Mouse (Mus musculus) ES-E14 (cell line): ENCODE data around the gene Col23a1.

ENCODE experiments used
- CHD2 ChIP-seq: IDR thresholded peaks from 2 replicates; pipeline ENCODE4 v1.6.1; 2014; ENCODE audit warnings: mild to moderate bottlenecking, low read depth, low read length, inconsistent platforms
- HCFC1 ChIP-seq: IDR thresholded peaks from 2 replicates; pipeline ENCODE4 v1.6.1; 2012; ENCODE audit warnings: low read length, inconsistent platforms, borderline replicate concordance; ENCODE audit not compliant: insufficient read depth
- MAFK ChIP-seq: IDR thresholded peaks from 2 replicates; pipeline ENCODE4 v1.6.1; 2014; ENCODE audit warnings: mild to moderate bottlenecking, low read depth, low read length, inconsistent platforms; ENCODE audit not compliant: insufficient read depth
- ZC3H11A ChIP-seq: IDR thresholded peaks from 2 replicates; pipeline ENCODE4 v1.6.1; 2012; ENCODE audit warnings: low read depth, mild to moderate bottlenecking, inconsistent platforms, low read length, borderline replicate concordance
- ZNF384 ChIP-seq: IDR thresholded peaks from 2 replicates; pipeline ENCODE4 v1.6.1; 2012; ENCODE audit warnings: low read depth, low read length, inconsistent platforms

DNA sequence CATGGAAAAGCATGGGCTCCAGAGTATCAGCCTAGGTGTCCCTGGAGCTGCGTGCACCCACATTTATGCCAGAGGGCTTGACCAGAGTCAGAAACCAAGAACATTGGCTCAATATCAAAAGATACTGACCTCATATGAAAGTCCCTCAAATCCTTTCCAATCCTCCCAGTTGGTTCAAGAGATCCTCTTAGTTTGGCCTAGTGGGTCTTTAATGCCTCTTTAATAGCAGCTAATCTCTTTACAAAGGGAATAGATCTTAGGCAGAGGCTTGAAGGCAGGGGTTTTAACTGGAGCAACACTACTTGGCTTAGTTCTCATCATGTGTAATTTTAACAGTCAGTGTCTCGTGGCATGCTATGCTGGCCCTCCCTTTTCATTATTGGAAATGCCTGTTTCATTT, 184.0 kb downstream of the Col23a1 start:
- no peak for TF ChIP-seq MAFK
- TF ChIP-seq ZC3H11A: no peak
- no peak for TF ChIP-seq HCFC1
- no peak for TF ChIP-seq CHD2
- no peak for TF ChIP-seq ZNF384
